Mouse (Mus musculus) embryonic fibroblast, embryonic 13.5 days (primary cell): ENCODE results near the gene Dazap1.

Experiments
- CTCF ChIP-seq: IDR thresholded peaks from 2 replicates; pipeline ENCODE4 v1.5.1; 2011; ENCODE audit warnings: mild to moderate bottlenecking, control low read depth, low read length, moderate library complexity, borderline replicate concordance; ENCODE audit not compliant: insufficient read depth
- POLR2A ChIP-seq: IDR thresholded peaks from 2 replicates; pipeline ENCODE4 v1.6.1; 2011; ENCODE audit warnings: low read depth, mild to moderate bottlenecking, control low read depth, low read length, moderate library complexity

DNA sequence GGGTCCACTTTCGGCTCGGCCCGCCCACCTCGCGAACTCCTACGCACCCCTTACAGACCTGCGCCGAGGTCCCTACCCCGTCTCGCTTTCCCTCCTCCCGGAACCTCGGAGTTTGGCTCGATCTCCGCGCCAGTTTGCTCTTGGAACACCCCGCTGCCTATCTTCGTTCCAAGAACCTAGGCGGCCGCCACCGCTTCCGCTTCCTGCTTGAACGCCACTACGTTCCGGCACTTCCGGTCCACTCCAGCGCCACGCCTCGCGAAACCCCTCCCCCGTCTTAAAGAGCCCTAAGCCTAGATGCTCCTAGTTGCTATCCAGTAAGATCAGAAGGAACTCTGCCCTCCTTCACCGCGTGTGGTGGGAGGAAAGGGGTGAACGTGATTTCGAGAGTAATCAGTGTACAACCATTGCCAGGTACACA, 59.1 kb downstream of the Dazap1 start, which contains the start of gene 2310011J03Rik:
- TF ChIP-seq POLR2A = peak; percentile 72
- no peak for TF ChIP-seq CTCF
